Mouse (Mus musculus): Measurements from ENCODE around the gene Cyp4f39. TPM values are rescaled to one million over a fixed set of nuclear protein-coding genes. Genes with fewer than 3 reads are reported as not detected.
"Not testable (repeated sequence)": the region's sequence is repeated elsewhere in the genome, so short reads cannot be mapped to it uniquely, and the experiment has no call there.

Gene Cyp4f39
- polyA plus RNA-seq, 1 experiment from 2014 or later = 0.15 TPM

GRCm38 (mm10) chr17:32479554-32480506, 27.3 kb downstream of the Cyp4f39 start:
- Histone ChIP-seq H3K27me3 (replicated peaks; ENCODE audit: control insufficient read depth, insufficient read depth, low read length) (peaks cover 16% of the 10 kb centered on the region), H3K36me3 (ENCODE audit: control insufficient read depth, insufficient read depth, low read length) (no peaks in the 10 kb centered on the region), H3K9ac (ENCODE audit: low read depth, low read length) (no peak overlapping the region), H3K27ac (ENCODE audit: low read depth, low read length) (no peak overlapping the region), H3K4me3 (ENCODE audit: low read depth, low read length) (no peak overlapping the region), H3K9me3 (ENCODE audit: control insufficient read depth, low read length) (no peaks in the 10 kb centered on the region), H3K4me2 (no peak overlapping the region), H3K4me1 (replicated peaks; ENCODE audit: control insufficient read depth, insufficient read depth, low read length) (peaks cover 2% of the 10 kb centered on the region; the same call in 1 of the 2 replicates)
- 12% methylated on average over 8 of the region's 8 CpGs for WGBS
- DNase-seq (ENCODE audit: low spot score) (no peak), ATAC-seq (replicated peaks; ENCODE audit: low FRiP score) (no peak)

- Histone ChIP-seq H3K4me3 (ENCODE audit: low read depth, low read length) (no peak overlapping the region), H3K4me1 (replicated peaks; ENCODE audit: control insufficient read depth, insufficient read depth, low read length) (peaks cover 2% of the 10 kb centered on the region; the same call in 1 of the 2 replicates), H3K4me2 (no peak overlapping the region), H3K27me3 (replicated peaks; ENCODE audit: control insufficient read depth, insufficient read depth, low read length) (peaks cover 21% of the 10 kb centered on the region), H3K36me3 (ENCODE audit: control insufficient read depth, insufficient read depth, low read length) (no peaks in the 10 kb centered on the region), H3K9ac (ENCODE audit: low read depth, low read length) (no peak overlapping the region), H3K27ac (ENCODE audit: low read depth, low read length) (no peak overlapping the region), H3K9me3 (ENCODE audit: control insufficient read depth, low read length) (no peaks in the 10 kb centered on the region)
- DNase-seq (ENCODE audit: low spot score) (no peak), ATAC-seq (replicated peaks; ENCODE audit: low FRiP score) (no peak)
- WGBS = 62% methylated on average over 14 of the region's 14 CpGs
These were observed 29.2 kb downstream of the Cyp4f39 start for GRCm38 (mm10) chr17:32481766-32482165.

GRCm38 (mm10) chr17:32483200-32483599, 30.7 kb downstream of the Cyp4f39 start:
- H3K9ac ChIP-seq (ENCODE audit: low read depth, low read length) = no peak overlapping the region
- peaks cover 21% of the 10 kb centered on the region for H3K27me3 ChIP-seq (replicated peaks; ENCODE audit: control insufficient read depth, insufficient read depth, low read length)
- H3K4me2 ChIP-seq = peak overlapping the region; percentile 9; the same call in 1 of the 2 replicates
- peaks cover 2% of the 10 kb centered on the region; the same call in 1 of the 2 replicates for H3K4me1 ChIP-seq (replicated peaks; ENCODE audit: control insufficient read depth, insufficient read depth, low read length)
- no peaks in the 10 kb centered on the region for H3K9me3 ChIP-seq (ENCODE audit: control insufficient read depth, low read length)
- H3K27ac ChIP-seq (ENCODE audit: low read depth, low read length) = no peak overlapping the region
- 21% methylated on average over 18 of the region's 18 CpGs for WGBS
- no peak overlapping the region for H3K4me3 ChIP-seq (ENCODE audit: low read depth, low read length)
- ATAC-seq (replicated peaks; ENCODE audit: low FRiP score) = no peak; the same call in 1 of the 2 replicates
- peak; percentile 40 for DNase-seq (ENCODE audit: low spot score)
- H3K36me3 ChIP-seq (ENCODE audit: control insufficient read depth, insufficient read depth, low read length) = no peaks in the 10 kb centered on the region

GRCm38 (mm10) chr17:32492349-32492980, 39.9 kb downstream of the Cyp4f39 start:
- Histone ChIP-seq H3K27me3 (replicated peaks; ENCODE audit: control insufficient read depth, insufficient read depth, low read length) (peaks cover 6% of the 10 kb centered on the region), H3K9ac (ENCODE audit: low read depth, low read length) (no peak overlapping the region), H3K4me3 (ENCODE audit: low read depth, low read length) (peak overlapping the region; percentile 40), H3K27ac (ENCODE audit: low read depth, low read length) (no peak overlapping the region), H3K4me1 (replicated peaks; ENCODE audit: control insufficient read depth, insufficient read depth, low read length) (no peaks in the 10 kb centered on the region), H3K4me2 (peak overlapping the region; percentile 74), H3K9me3 (ENCODE audit: control insufficient read depth, low read length) (no peaks in the 10 kb centered on the region), H3K36me3 (ENCODE audit: control insufficient read depth, insufficient read depth, low read length) (no peaks in the 10 kb centered on the region)
- DNase-seq (ENCODE audit: low spot score) (peak; percentile 47), ATAC-seq (replicated peaks; ENCODE audit: low FRiP score) (peak; percentile 31; the same call in 1 of the 2 replicates)
- 10% methylated on average over 30 of the region's 30 CpGs for WGBS

DNA sequence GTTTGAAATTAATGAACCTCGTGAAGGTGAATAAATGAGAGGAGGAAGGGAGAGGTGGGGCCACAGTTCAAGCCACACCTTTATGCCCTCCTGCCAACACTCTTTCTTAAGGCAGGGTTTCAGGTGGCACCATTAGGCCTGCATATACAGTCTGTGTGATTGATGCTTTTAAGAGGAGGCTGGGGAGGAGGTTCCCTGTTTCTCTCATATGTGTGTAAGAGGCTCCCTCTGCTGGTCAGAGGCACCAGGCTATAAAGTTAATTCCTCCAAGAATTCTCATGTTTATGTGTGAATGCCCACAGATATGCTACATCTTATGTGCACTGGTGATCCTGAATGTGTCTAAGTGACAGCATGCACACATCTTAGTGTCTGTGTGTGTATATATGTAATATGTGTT, 42.1 kb downstream of the Cyp4f39 start:
- Histone ChIP-seq H3K4me1 (replicated peaks; ENCODE audit: control insufficient read depth, insufficient read depth, low read length) (no peaks in the 10 kb centered on the region), H3K27me3 (replicated peaks; ENCODE audit: control insufficient read depth, insufficient read depth, low read length) (peaks cover 6% of the 10 kb centered on the region), H3K4me2 (no peak overlapping the region), H3K27ac (ENCODE audit: low read depth, low read length) (no peak overlapping the region), H3K36me3 (ENCODE audit: control insufficient read depth, insufficient read depth, low read length) (no peaks in the 10 kb centered on the region), H3K9me3 (ENCODE audit: control insufficient read depth, low read length) (no peaks in the 10 kb centered on the region), H3K9ac (ENCODE audit: low read depth, low read length) (no peak overlapping the region), H3K4me3 (ENCODE audit: low read depth, low read length) (no peak overlapping the region)
- no peak for DNase-seq (ENCODE audit: low spot score)
- ATAC-seq (replicated peaks; ENCODE audit: low FRiP score) = 0 out of 2 replicates have a peak, but pooled peaks have one; percentile 39
- 69% methylated on average over 1 of the region's 1 CpGs for WGBS

DNA sequence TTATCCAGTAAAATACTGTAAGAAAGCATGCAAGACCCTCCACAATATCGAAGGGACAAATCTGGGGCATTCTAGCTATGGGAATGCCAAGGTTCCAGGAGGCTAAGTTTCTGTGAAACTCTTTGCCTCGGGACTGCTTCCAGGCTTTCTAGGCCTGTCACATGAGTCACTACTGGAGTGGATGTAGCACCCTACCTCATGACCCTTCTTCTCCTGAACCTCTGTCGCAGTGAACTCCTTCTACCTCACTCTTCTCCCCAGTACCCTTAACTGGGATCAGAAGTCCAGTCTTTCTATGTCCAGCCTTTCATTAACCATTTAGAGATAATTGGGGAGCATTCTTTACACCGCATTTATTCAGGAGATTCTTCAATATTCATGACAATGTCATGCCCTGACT, 48.0 kb downstream of the Cyp4f39 start:
- 75% methylated on average over 4 of the region's 4 CpGs for WGBS
- not testable (repeated sequence) for H3K4me2 ChIP-seq; DNase-seq (ENCODE audit: low spot score); H3K36me3 ChIP-seq (ENCODE audit: control insufficient read depth, insufficient read depth, low read length); H3K4me1 ChIP-seq (replicated peaks; ENCODE audit: control insufficient read depth, insufficient read depth, low read length); H3K27me3 ChIP-seq (replicated peaks; ENCODE audit: control insufficient read depth, insufficient read depth, low read length); ATAC-seq (replicated peaks; ENCODE audit: low FRiP score); H3K9ac ChIP-seq (ENCODE audit: low read depth, low read length); H3K27ac ChIP-seq (ENCODE audit: low read depth, low read length); H3K9me3 ChIP-seq (ENCODE audit: control insufficient read depth, low read length); H3K4me3 ChIP-seq (ENCODE audit: low read depth, low read length)

- ATAC-seq (replicated peaks; ENCODE audit: low FRiP score) (no peak), DNase-seq (ENCODE audit: low spot score) (no peak)
- WGBS = 64% methylated on average over 3 of the region's 3 CpGs
- H3K4me3 ChIP-seq (ENCODE audit: low read depth, low read length) = no peak overlapping the region
- no peaks in the 10 kb centered on the region for H3K27me3 ChIP-seq (replicated peaks; ENCODE audit: control insufficient read depth, insufficient read depth, low read length)
- no peaks in the 10 kb centered on the region; the same call in none of the 2 replicates for H3K4me1 ChIP-seq (replicated peaks; ENCODE audit: control insufficient read depth, insufficient read depth, low read length)
- H3K36me3 ChIP-seq (ENCODE audit: control insufficient read depth, insufficient read depth, low read length) = no peaks in the 10 kb centered on the region
- H3K27ac ChIP-seq (ENCODE audit: low read depth, low read length) = no peak overlapping the region
- no peak overlapping the region for H3K4me2 ChIP-seq
- no peak overlapping the region for H3K9ac ChIP-seq (ENCODE audit: low read depth, low read length)
- no peaks in the 10 kb centered on the region for H3K9me3 ChIP-seq (ENCODE audit: control insufficient read depth, low read length)
These were observed 48.5 kb downstream of the Cyp4f39 start for GRCm38 (mm10) chr17:32501051-32501450.

DNA sequence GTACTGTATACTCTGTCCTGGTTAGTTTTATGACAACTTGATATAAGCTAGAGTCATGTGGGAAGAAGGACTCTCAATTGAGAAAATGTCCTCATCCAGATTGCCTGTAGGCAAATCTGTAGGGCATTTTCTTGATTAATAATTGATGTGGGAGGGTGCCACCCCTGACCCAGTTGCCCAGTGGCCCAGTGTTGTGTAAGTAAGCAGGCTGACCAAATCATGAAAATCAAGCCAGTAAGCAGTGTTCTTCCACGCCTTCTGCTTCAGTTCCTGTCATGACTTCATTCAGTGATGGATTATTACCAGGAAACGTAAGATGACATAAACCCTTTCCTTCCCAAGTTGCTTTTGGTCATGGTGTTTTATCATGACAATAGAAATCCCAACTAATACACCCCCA, 50.6 kb downstream of the Cyp4f39 start:
- Histone ChIP-seq H3K4me1 (replicated peaks; ENCODE audit: control insufficient read depth, insufficient read depth, low read length) (no peaks in the 10 kb centered on the region; the same call in none of the 2 replicates), H3K9me3 (ENCODE audit: control insufficient read depth, low read length) (no peaks in the 10 kb centered on the region), H3K4me3 (ENCODE audit: low read depth, low read length) (no peak overlapping the region), H3K36me3 (ENCODE audit: control insufficient read depth, insufficient read depth, low read length) (no peaks in the 10 kb centered on the region), H3K4me2 (no peak overlapping the region), H3K27ac (ENCODE audit: low read depth, low read length) (no peak overlapping the region), H3K27me3 (replicated peaks; ENCODE audit: control insufficient read depth, insufficient read depth, low read length) (no peaks in the 10 kb centered on the region), H3K9ac (ENCODE audit: low read depth, low read length) (no peak overlapping the region)
- no peak for ATAC-seq (replicated peaks; ENCODE audit: low FRiP score)
- WGBS = 62% methylated on average over 2 of the region's 2 CpGs
- no peak for DNase-seq (ENCODE audit: low spot score)
